Mouse (Mus musculus): Measurements from ENCODE around the gene Nmrk2.

Nmrk2 gene

GRCm38 (mm10) chr10:81165118-81165517 lies 36.7 kb downstream of the Nmrk2 start:
- no peak for DNase-seq (ENCODE audit: low read depth, low spot score)

- no peak for DNase-seq (ENCODE audit: low read depth, low spot score)
Measured at GRCm38 (mm10) chr10:81162318-81162652, 39.6 kb downstream of the Nmrk2 start.

GRCm38 (mm10) chr10:81161602-81162317 lies 40.1 kb downstream of the Nmrk2 start:
- no peak for DNase-seq (ENCODE audit: low read depth, low spot score)

- no peak for DNase-seq (ENCODE audit: low read depth, low spot score)
Measured at GRCm38 (mm10) chr10:81154736-81155135, 47.1 kb downstream of the Nmrk2 start.

- no peak for DNase-seq (ENCODE audit: low read depth, low spot score)
Measured at GRCm38 (mm10) chr10:81154313-81154712, 47.5 kb downstream of the Nmrk2 start.

GRCm38 (mm10) chr10:81152609-81153008 lies 49.2 kb downstream of the Nmrk2 start:
- DNase-seq (ENCODE audit: low read depth, low spot score), result no peak

GRCm38 (mm10) chr10:81151261-81151660 lies 50.6 kb downstream of the Nmrk2 start:
- no peak for DNase-seq (ENCODE audit: low read depth, low spot score)

All from retina, adult 2 months (tissue).